Mouse (Mus musculus) kidney, embryonic 14.5 days (tissue): ENCODE measurements at regions not wholly inside any gene's neighbourhood (a gene's known extent, or its start where the extent isn't known, plus 50 kb on each side); places are given as distances from the start of the nearest gene placed in this dataset.

Experiments used
- ATAC-seq: fragments of 200-750 bp; cut with Nextera tagmentation; 2 replicates; pipeline ENCODE4 v1.8.0; 2017; ENCODE audit warnings: moderate number of reproducible peaks, mild to moderate bottlenecking, moderate TSS enrichment, moderate library complexity; ENCODE audit not compliant: low FRiP score, low TSS enrichment
- H3K27ac ChIP-seq: fragments of 300-500 bp; sonication (generic); 2 replicates; pipeline ENCODE4 v1.5.1; 2014; ENCODE audit warnings: low read depth, mild to moderate bottlenecking, low read length, moderate library complexity, mixed read lengths
- H3K27me3 ChIP-seq: fragments of 300-500 bp; sonication (generic); 2 replicates; pipeline ENCODE4 v1.6.1; 2014; ENCODE audit warnings: mild to moderate bottlenecking, low read length; ENCODE audit not compliant: control insufficient read depth, insufficient read depth
- H3K36me3 ChIP-seq: fragments of 300-500 bp; sonication (generic); 2 replicates; pipeline ENCODE4 v1.6.1; 2014; ENCODE audit warnings: low read length, mixed read lengths; ENCODE audit not compliant: control insufficient read depth, insufficient read depth
- H3K4me1 ChIP-seq: fragments of 300-500 bp; sonication (generic); 2 replicates; pipeline ENCODE4 v1.6.1; 2014; ENCODE audit warnings: low read length, mixed read lengths; ENCODE audit not compliant: control insufficient read depth, insufficient read depth
- H3K4me2 ChIP-seq: fragments of 300-500 bp; sonication (generic); replicated peaks from 2 replicates; pipeline ENCODE4 v1.6.1; 2014; ENCODE audit warnings: low read depth, mild to moderate bottlenecking, low read length
- H3K4me3 ChIP-seq: fragments of 300-500 bp; sonication (generic); 2 replicates; pipeline ENCODE4 v1.5.1; 2014; ENCODE audit warnings: mild to moderate bottlenecking, low read length
- H3K9ac ChIP-seq: fragments of 300-500 bp; sonication (generic); 2 replicates; pipeline ENCODE4 v1.6.1; 2014; ENCODE audit warnings: low read depth, mild to moderate bottlenecking, low read length, moderate library complexity
- H3K9me3 ChIP-seq: fragments of 300-500 bp; sonication (generic); 2 replicates; pipeline ENCODE4 v1.6.1; 2016; ENCODE audit warnings: low read length; ENCODE audit not compliant: control insufficient read depth
- WGBS: fragments of 180-500 bp; shearing (Covaris S2); extraction: QIAGEN DNeasy Blood & Tissue Kit; methylation state at CpG from one replicate; pipeline ENCODE4 v1.1.7; 2014; 5-methylcytosine and 5-hydroxymethylcytosine counted together

- no peak for ATAC-seq
- H3K36me3 ChIP-seq: no peaks in the 10 kb centered on the region
- WGBS: 42% methylated on average over 3 of the region's 3 CpGs
- H3K4me2 ChIP-seq: no peak overlapping the region
- H3K4me3 ChIP-seq: no peak overlapping the region
- no peak overlapping the region for H3K9ac ChIP-seq
- no peaks in the 10 kb centered on the region for H3K4me1 ChIP-seq
- H3K27ac ChIP-seq: no peak overlapping the region
- H3K9me3 ChIP-seq: no peaks in the 10 kb centered on the region
- H3K27me3 ChIP-seq: no peaks in the 10 kb centered on the region
Observed at GRCm38 (mm10) chr11:31755858-31756257, 84.2 kb upstream of the Bod1 start.

- WGBS: 87% methylated on average over 10 of the region's 10 CpGs
- no peaks in the 10 kb centered on the region for H3K9me3 ChIP-seq
- no peaks in the 10 kb centered on the region for H3K4me1 ChIP-seq
- no peaks in the 10 kb centered on the region for H3K36me3 ChIP-seq
- no peak overlapping the region for H3K9ac ChIP-seq
- no peak overlapping the region for H3K27ac ChIP-seq
- no peak overlapping the region for H3K4me2 ChIP-seq
- H3K4me3 ChIP-seq: no peak overlapping the region
- no peak for ATAC-seq
- no peaks in the 10 kb centered on the region for H3K27me3 ChIP-seq
Observed at GRCm38 (mm10) chr11:31756355-31757145, 84.9 kb upstream of the Bod1 start.

GRCm38 (mm10) chr11:31759868-31760765, 88.4 kb upstream of the Bod1 start:
- no peaks in the 10 kb centered on the region for H3K9me3 ChIP-seq
- WGBS: 76% methylated on average over 9 of the region's 9 CpGs
- no peak overlapping the region for H3K9ac ChIP-seq
- no peak overlapping the region for H3K4me2 ChIP-seq
- H3K36me3 ChIP-seq: no peaks in the 10 kb centered on the region
- no peak overlapping the region for H3K27ac ChIP-seq
- no peaks in the 10 kb centered on the region for H3K4me1 ChIP-seq
- no peak overlapping the region for H3K4me3 ChIP-seq
- ATAC-seq: no peak
- H3K27me3 ChIP-seq: no peaks in the 10 kb centered on the region

- Histone ChIP-seq H3K27me3 (no peaks in the 10 kb centered on the region), H3K4me1 (no peaks in the 10 kb centered on the region), H3K9me3 (no peaks in the 10 kb centered on the region), H3K36me3 (no peaks in the 10 kb centered on the region), H3K4me2 (no peak overlapping the region), H3K9ac (no peak overlapping the region), H3K4me3 (no peak overlapping the region), H3K27ac (no peak overlapping the region)
- ATAC-seq: no peak
- WGBS: 79% methylated on average over 3 of the region's 3 CpGs
Observed at GRCm38 (mm10) chr11:31763856-31764255, 92.2 kb upstream of the Bod1 start.

GRCm38 (mm10) chr11:31766296-31766695, 94.6 kb upstream of the Bod1 start:
- Histone ChIP-seq H3K36me3 (no peaks in the 10 kb centered on the region), H3K4me2 (no peak overlapping the region), H3K27ac (no peak overlapping the region), H3K27me3 (no peaks in the 10 kb centered on the region), H3K9ac (no peak overlapping the region), H3K4me1 (no peaks in the 10 kb centered on the region), H3K9me3 (no peaks in the 10 kb centered on the region), H3K4me3 (no peak overlapping the region)
- WGBS: 76% methylated on average over 5 of the region's 5 CpGs
- no peak for ATAC-seq

GRCm38 (mm10) chr11:31767727-31768495, 96.2 kb upstream of the Bod1 start:
- ATAC-seq: no peak
- Histone ChIP-seq H3K27me3 (no peaks in the 10 kb centered on the region), H3K4me2 (no peak overlapping the region), H3K27ac (no peak overlapping the region), H3K36me3 (no peaks in the 10 kb centered on the region), H3K9me3 (no peaks in the 10 kb centered on the region; the same call in 1 of the 2 replicates), H3K4me1 (no peaks in the 10 kb centered on the region), H3K9ac (no peak overlapping the region), H3K4me3 (no peak overlapping the region)
- 65% methylated on average over 10 of the region's 10 CpGs for WGBS

- Histone ChIP-seq H3K4me1 (no peaks in the 10 kb centered on the region), H3K36me3 (no peaks in the 10 kb centered on the region), H3K27ac (peak overlapping the region; percentile 12; the same call in 1 of the 2 replicates), H3K4me3 (no peak overlapping the region), H3K9me3 (peaks cover 5% of the 10 kb centered on the region; the same call in 1 of the 2 replicates), H3K9ac (no peak overlapping the region), H3K27me3 (no peaks in the 10 kb centered on the region), H3K4me2 (no peak overlapping the region)
- WGBS: 73% methylated on average over 4 of the region's 4 CpGs
- 0 out of 2 replicates have a peak, but pooled peaks have one; percentile 39 for ATAC-seq
Observed at GRCm38 (mm10) chr11:31769804-31770654, 98.3 kb upstream of the Bod1 start.

GRCm38 (mm10) chr11:31770881-31771280, 99.2 kb upstream of the Bod1 start:
- H3K4me2 ChIP-seq: no peak overlapping the region
- H3K9me3 ChIP-seq: peaks cover 5% of the 10 kb centered on the region; the same call in 1 of the 2 replicates
- H3K36me3 ChIP-seq: no peaks in the 10 kb centered on the region
- H3K27me3 ChIP-seq: no peaks in the 10 kb centered on the region
- H3K27ac ChIP-seq: no peak overlapping the region
- no peak overlapping the region for H3K9ac ChIP-seq
- WGBS: 64% methylated on average over 7 of the region's 7 CpGs
- ATAC-seq: no peak; the same call in 1 of the 2 replicates
- no peaks in the 10 kb centered on the region for H3K4me1 ChIP-seq
- H3K4me3 ChIP-seq: no peak overlapping the region
